Mouse (Mus musculus) B cell, adult 2 months (primary cell): ENCODE results near the gene Mindy3.

Experiments
- DNase-seq, 2 experiments: peaks; one replicate each; pipeline ENCODE4 v3.0.0; 2022

The Mindy3 gene

DNA sequence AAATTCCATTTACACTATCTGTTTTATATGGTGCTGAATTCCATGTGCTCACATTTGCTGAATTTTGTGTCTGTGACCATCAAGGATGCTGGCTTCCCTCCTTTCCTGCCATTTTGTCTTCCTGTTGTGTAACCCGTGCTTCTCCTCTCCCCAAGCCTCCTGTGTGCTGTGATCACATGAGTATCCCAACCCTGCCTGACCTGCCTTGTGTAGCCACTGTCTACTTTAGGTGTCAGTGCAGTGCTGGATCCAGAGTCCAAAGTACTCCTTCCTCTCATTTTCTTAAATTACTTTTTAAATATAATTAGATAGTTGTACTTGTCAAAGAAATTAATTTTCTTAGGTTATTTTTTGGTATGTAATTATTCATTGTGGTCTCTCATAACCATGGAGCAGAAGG lies 51.3 kb downstream of the Mindy3 start:
- DNase-seq = no peak

GRCm38 (mm10) chr2:12361310-12361709 lies 58.0 kb downstream of the Mindy3 start:
- no peak for DNase-seq

GRCm38 (mm10) chr2:12354837-12355236 lies 64.4 kb downstream of the Mindy3 start:
- no peak for DNase-seq

- DNase-seq = no peak
Measured at GRCm38 (mm10) chr2:12348914-12349313, 70.4 kb downstream of the Mindy3 start.

GRCm38 (mm10) chr2:12331962-12332361 lies 87.3 kb downstream of the Mindy3 start:
- DNase-seq = no peak

- DNase-seq = no peak
Measured at GRCm38 (mm10) chr2:12329620-12330019, 89.7 kb downstream of the Mindy3 start.

GRCm38 (mm10) chr2:12329068-12329407 lies 90.2 kb downstream of the Mindy3 start:
- no peak for DNase-seq

DNA sequence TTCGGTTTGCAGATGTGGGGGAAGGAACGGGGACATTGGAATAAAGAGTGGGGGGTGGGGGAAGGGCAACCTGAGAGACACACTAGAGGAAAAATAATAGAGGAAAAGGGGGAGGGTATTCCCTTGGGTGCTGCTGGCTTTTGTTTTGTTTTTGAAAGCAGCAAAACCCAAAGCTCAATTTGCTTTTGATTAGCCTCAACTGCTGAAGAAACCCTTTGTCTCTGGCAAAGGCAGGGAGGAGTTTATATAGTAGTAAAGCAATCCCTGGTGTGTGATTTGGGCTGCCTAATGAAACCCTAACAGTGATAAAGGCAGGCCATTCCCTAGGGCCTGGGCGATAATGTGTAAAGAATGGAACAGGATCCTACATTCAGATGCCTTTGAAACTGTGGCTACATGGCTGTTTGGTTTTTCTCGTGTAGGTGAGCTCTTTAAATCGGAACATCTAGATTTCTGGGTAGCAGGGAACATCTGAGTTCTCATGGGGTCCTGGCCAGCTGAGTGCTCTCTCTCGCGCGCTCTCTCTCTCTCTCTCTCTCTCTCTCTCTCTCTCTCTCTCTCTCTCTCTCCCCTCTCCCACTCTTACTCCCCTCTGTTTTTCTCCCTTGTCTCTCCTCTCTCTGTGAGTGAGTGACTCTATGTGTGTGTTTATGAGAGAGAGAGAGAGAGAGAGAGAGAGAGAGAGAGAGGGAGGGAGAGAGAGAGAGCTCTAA lies 90.8 kb downstream of the Mindy3 start:
- no peak for DNase-seq

DNA sequence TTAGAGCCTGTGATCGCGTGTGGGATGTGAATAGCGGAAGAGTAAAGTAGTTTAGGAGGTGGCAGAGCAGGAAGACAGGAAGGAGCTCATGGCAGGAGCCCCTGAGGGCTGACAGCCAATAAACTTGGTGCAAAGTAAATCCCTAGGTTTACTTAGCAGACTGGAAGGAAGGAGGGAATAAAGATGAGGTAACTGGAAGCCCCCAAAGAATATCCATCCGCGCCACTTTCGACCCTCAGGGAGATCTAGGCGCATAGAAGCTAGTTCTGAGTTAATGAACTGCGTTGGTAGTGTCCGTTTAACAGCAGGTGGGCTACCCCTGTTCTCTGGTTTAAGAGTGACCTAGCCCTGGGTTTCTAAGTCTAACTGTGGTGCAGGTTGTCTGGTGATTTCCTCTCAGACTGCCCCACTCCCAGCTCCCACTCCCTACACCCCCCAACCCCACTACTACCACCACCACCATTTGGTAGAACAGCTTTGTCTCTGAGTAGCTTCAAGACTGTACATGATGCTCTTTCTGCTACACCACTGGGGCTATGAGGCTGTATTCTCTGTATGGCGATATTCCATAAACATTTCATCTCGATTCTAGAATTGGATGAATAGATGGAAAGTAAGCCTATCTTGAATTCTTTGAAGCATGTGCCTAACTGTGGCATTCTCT lies 91.4 kb downstream of the Mindy3 start:
- DNase-seq = peak in 1 of 2 experiments; percentile 7

- DNase-seq = peak; percentile 63 to 68
Measured at GRCm38 (mm10) chr2:12327216-12327615, 92.1 kb downstream of the Mindy3 start.

DNA sequence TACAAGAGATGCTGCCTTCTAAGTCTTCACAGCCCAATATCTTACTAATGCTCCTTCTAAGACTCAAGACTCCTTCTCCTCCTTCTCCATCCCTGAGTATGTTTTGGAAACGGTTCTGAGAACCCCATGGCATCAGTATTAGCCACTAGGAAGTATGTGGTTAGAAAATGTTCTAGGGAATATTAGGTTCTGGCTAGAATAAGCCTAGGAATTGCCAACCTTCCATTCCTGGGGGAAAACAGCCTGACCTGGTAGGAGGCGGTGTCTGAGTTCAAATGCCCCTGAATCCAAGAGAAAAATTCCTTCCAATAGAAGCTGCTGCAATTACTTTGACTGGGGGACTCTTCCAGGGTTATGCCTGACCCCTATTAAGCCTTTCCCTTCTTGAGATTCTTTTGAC lies 93.4 kb downstream of the Mindy3 start:
- no peak for DNase-seq

- no peak for DNase-seq
Measured at GRCm38 (mm10) chr2:12325417-12325816, 93.9 kb downstream of the Mindy3 start.

DNA sequence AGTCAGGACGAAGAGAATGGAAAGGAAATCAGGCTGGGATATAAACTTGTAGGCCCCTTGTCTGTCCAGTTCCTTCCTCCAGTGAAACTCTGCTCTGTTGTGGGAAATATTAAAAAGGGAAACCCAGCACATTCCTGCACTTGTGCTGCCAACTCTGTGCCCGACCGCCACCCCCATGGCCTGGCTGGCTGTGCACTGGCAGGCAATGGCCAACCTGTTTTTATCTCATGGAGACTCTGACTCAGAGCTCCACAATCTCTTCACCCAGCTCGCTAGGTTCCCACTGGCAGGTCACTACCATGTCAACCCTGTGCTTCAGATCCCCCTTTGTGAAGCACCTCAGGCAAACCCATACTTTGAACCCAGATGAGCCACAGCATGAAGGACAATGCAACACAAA lies 98.4 kb downstream of the Mindy3 start:
- DNase-seq = no peak

- DNase-seq = peak in 1 of 2 experiments; percentile 3
Measured at GRCm38 (mm10) chr2:12318715-12319114, 100.6 kb downstream of the Mindy3 start.

- DNase-seq = no peak
Measured at GRCm38 (mm10) chr2:12318036-12318435, 101.2 kb downstream of the Mindy3 start.

DNA sequence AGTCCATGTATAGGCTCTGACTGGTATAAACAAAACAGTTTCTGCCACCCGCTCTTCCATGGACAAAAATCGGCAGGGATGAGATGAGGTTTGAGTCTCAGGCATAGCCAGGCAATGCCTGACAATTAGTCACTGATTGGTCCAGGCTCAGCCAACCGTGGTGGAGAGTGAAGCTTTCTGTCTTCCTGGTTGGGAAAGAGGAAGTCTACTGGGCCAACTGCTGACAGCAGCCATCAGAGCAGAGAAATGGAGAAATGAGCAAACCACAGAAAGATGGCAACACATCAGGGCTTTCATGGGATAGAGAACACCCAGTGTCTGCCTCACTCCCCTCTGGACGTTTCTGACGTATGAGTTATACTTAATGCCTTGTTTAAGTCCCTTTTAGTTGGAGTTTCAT lies 101.9 kb downstream of the Mindy3 start:
- DNase-seq = peak; percentile 59 to 65

GRCm38 (mm10) chr2:12316361-12316760 lies 102.9 kb downstream of the Mindy3 start:
- DNase-seq = no peak

GRCm38 (mm10) chr2:12314028-12314427 lies 105.2 kb downstream of the Mindy3 start:
- DNase-seq = no peak

GRCm38 (mm10) chr2:12308466-12308865 lies 110.8 kb downstream of the Mindy3 start:
- DNase-seq = no peak

DNA sequence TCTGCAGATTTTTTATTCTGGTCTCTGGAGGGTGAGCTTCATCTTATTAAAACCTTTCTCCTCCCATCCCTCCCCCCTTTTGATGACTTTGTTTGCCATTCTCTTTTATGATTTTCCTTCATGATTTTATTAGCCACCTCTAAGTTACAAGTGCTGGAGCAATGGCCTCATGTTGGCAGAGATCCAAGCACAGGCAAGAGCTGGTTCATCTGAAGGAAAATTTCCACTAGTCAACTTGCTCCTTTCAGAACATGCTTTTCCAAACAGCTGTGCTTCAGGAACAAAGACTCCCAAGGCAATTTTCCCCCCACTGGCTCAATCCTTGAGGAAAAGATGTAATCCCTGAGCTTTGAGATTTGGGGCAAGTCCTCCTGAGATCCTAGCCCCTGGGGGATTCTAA lies 112.0 kb downstream of the Mindy3 start:
- no peak for DNase-seq

DNA sequence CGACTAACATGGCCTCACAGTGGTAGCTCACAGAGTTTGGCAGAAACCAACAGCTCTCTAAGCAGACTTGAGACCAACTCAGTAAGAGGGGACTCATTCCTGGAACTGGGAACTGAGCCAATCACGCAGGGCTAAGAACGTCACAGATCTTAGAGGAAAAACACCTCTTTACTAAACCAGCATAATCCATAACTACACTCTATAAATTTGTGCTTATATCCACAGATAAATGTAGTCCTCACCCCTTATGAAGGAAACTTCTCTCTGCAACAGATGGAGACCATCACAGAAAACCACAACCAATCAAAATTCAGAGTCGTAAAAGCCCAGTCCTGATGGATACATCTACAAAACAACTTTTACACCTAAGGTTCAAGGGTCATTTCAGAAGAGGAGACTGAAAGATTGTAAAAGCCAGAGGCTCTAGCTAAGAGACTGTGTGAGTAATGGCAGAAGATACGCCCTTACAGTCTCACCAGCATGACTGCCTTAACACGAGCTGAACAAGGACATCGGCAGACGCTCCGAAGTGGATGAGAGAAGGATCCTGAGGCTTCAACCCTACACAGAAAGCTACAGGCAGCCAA lies 114.1 kb downstream of the Mindy3 start:
- no peak for DNase-seq

DNA sequence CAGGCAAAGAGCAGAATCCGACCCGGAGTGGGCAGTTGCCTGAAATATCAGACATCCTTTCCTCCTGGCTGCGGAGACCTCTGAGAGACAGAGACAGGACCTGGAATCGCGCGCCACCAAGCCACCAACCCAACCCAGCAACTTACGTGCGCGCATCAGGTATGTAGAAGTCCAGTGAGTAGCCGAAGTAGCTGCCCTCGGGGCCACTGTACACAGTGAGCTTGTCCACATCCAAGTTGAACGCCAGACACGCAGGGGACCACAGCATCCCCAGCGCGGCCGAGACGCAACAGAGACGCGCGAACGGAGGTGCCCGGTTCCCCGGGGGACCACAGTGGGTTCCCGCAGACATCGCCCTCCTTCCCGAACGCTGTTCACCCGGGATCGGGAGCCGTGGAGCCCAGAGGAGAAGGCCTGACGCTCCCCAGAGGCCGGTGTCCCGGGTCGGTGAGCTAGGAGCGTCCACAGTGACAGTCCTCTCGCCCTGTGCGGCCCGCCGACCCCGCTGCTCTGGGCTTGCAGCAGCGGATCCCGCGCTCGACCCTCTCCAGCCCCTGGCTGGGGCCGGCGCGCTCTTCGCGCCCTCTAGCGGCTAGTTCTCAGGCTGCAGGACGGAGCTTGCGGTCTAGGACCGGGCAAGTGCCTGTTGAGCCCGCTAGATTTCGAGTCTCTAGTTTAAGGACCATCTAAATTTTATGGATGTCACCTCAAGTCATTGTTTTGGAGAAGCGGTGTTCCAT lies 117.7 kb downstream of the Mindy3 start, which contains the start of gene Itga8:
Itga8 (minus strand) TSS at position 492 of the 740 bp plus-strand sequence.
- peak; percentile 74 to 79 for DNase-seq

DNA sequence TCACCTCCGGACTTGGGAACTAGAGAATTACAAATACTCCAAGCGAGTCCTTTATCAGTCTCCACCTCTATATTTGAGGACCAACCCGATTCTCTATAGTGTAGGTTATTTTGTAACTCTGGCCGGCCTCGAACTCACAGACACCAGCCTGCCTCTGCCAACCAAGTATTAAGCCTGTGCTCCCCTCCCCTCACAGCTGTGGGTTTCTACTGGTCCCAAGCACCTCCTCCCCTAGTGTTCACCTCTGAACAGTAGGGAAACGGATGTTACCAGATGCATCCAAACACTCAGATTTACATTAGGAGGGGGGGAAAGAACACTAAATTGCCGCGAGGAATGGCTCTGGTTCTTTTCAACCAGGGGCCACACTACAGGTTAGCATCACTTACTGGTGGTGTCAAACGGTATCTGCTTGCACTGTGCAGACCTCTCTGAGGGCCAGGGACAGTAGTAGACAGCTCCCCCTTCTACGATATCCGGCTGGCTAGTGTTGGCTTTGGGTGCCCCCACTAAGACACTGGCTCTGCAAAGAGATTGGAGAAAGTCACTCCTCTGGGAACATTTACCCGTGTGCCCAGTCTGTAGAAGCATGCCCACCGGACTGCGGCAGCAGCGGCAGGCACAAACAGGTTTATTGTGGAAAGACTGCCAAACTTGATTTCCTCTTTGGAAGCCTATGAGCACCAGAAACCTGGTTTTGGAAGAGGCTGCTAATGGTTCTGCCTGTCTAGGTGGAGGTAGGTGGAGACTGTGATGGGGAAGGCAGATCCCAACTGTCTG lies 118.6 kb downstream of the Mindy3 start:
- DNase-seq = no peak
